Mouse (Mus musculus) stomach, postnatal 0 days (tissue): ENCODE measurements around the gene Txn2. TPM values are rescaled to one million over a fixed set of nuclear protein-coding genes. Genes with fewer than 3 reads are reported as not detected.

ENCODE experiments used
- ATAC-seq: fragments of 200-750 bp; cut with Nextera tagmentation; 2 replicates; pipeline ENCODE4 v1.8.0; 2017; ENCODE audit not compliant: low FRiP score, low TSS enrichment
- DNase-seq: peaks from one replicate; pipeline ENCODE4 v3.0.0-alpha.2; 2016; ENCODE audit warnings: low spot score
- H3K27ac ChIP-seq: fragments of 300-500 bp; sonication (generic); replicated peaks from 2 replicates; pipeline ENCODE4 v1.5.1; 2014; ENCODE audit warnings: mild to moderate bottlenecking, control low read depth
- H3K27me3 ChIP-seq: fragments of 300-500 bp; sonication (generic); 2 replicates; pipeline ENCODE4 v1.6.1; 2014; ENCODE audit warnings: low read length; ENCODE audit not compliant: control insufficient read depth, insufficient read depth
- H3K36me3 ChIP-seq: fragments of 300-500 bp; sonication (generic); 2 replicates; pipeline ENCODE4 v1.6.1; 2014; ENCODE audit warnings: low read length, mixed read lengths; ENCODE audit not compliant: control insufficient read depth, insufficient read depth
- H3K4me1 ChIP-seq: fragments of 300-500 bp; sonication (generic); replicated peaks from 2 replicates; pipeline ENCODE4 v1.6.1; 2014; ENCODE audit warnings: antibody characterized with exemption; ENCODE audit not compliant: control insufficient read depth, insufficient read depth
- H3K4me2 ChIP-seq: fragments of 300-500 bp; sonication (generic); replicated peaks from 2 replicates; pipeline ENCODE4 v1.6.1; 2014; ENCODE audit warnings: low read depth, mild to moderate bottlenecking, control low read depth, moderate library complexity
- H3K4me3 ChIP-seq: fragments of 300-500 bp; sonication (generic); 2 replicates; pipeline ENCODE4 v1.5.1; 2014; ENCODE audit warnings: low read depth, low read length, control low read depth
- H3K9ac ChIP-seq: fragments of 300-500 bp; sonication (generic); 2 replicates; pipeline ENCODE4 v1.6.1; 2014; ENCODE audit warnings: mild to moderate bottlenecking, low read length, control low read depth, mixed read lengths
- H3K9me3 ChIP-seq: fragments of 300-500 bp; sonication (generic); 2 replicates; pipeline ENCODE4 v1.6.1; 2016; ENCODE audit warnings: low read length; ENCODE audit not compliant: control insufficient read depth
- CTCF ChIP-seq: IDR thresholded peaks from 2 replicates; pipeline ENCODE4 v1.5.1; 2016; ENCODE audit warnings: antibody characterized with exemption, low read depth, mild to moderate bottlenecking, moderate library complexity
- EP300 ChIP-seq: optimal IDR thresholded peaks from 2 replicates; pipeline ENCODE3; 2016; ENCODE audit warnings: antibody characterized with exemption
- WGBS: fragments of 180-500 bp; shearing (Covaris S2); extraction: QIAGEN DNeasy Blood & Tissue Kit; methylation state at CpG from one replicate; pipeline ENCODE4 v1.1.7; 2014; 5-methylcytosine and 5-hydroxymethylcytosine counted together
- polyA plus RNA-seq: library from polyadenylated mRNA; unstranded; fragments of >200 nt; fragmentation: Nextera tagmentation; extraction: Ambion mirVana; gene quantifications from 2 replicates; pipeline ENCODE4 v1.2.1, GENCODE M21; 2015

The Txn2 gene
- polyA plus RNA-seq, 1 experiment from 2014 or later = 176 TPM

DNA sequence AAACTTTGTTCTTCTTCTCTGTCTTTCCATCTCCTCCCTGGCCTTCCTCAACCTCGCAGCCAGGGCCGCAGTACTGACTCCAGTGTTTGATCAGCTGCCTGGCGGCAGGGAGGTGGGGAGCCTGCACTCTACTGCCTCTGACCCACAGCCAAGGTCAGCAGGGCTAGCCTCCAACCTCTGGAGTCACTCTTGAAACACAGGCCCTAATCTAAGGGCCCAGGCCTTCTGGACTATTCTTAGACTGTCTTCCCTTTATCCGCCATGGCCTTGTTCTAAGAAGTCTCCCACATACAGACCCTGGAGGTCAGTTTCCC is 45.2 kb downstream of the Txn2 start:
- WGBS = 57% methylated on average over 4 of the region's 4 CpGs
- no peak for TF ChIP-seq EP300
- no peak for TF ChIP-seq CTCF
- Histone ChIP-seq H3K4me3 (no peak overlapping the region), H3K4me1 (peaks cover 8% of the 10 kb centered on the region), H3K27me3 (no peaks in the 10 kb centered on the region), H3K9me3 (no peaks in the 10 kb centered on the region), H3K27ac (peak overlapping the region; percentile 85), H3K4me2 (no peak overlapping the region), H3K9ac (0 out of 2 replicates have a peak overlapping the region, but pooled peaks have one; percentile 35), H3K36me3 (no peaks in the 10 kb centered on the region)
- ATAC-seq = no peak
- DNase-seq = no peak

DNA sequence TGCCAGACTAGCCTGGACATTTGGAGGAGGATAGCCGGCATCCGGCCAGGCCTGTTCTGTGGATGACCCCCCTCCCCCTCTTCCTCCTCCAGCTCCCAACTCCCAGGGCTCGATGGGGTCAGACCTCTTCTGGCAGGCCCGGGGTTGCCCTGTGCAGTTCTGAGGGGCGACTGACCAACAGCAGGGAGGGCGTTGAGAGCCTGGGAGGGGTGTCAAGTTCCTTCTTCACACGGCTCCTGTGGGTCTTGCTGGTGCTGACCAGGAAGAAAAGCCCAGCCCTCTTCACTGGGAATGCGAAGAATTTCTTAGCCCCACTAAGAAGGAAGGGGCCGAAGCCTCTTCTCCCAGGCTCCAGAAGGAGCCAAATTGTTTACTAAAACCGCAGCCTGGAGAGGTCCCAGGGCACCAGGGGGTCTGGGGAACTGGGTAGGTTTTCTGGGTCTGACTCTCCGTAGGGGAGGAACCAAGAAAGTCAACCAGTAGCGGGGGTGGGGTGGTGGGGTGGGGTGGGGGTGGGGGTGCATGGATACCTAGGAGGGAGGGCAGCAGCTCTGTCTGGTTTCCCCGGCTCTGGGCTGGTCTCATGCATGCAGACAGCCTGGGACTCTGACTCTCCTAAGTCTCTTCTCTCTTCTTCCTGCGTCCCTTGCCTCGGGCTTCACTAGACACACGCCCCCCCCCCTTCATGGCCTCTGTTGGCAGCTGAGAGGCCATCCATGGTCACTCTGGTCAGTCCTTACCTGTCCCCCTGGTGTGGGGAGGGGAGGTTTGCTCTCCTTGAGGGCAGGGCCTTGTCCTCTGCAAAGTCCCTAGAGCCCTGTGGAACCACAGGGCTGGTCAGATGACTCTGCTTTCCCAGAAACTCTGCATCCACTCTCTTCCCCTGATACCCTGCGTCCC is 45.8 kb downstream of the Txn2 start:
- no peaks in the 10 kb centered on the region for H3K27me3 ChIP-seq
- H3K9ac ChIP-seq = 0 out of 2 replicates have a peak overlapping the region, but pooled peaks have one; percentile 35
- no peaks in the 10 kb centered on the region for H3K9me3 ChIP-seq
- WGBS = 20% methylated on average over 14 of the region's 17 CpGs
- no peaks in the 10 kb centered on the region for H3K36me3 ChIP-seq
- TF ChIP-seq CTCF (no peak), EP300 (no peak)
- DNase-seq (peak; percentile 45), ATAC-seq (peak; percentile 55; the same call in 1 of the 2 replicates)
- H3K4me3 ChIP-seq = no peak overlapping the region
- peak overlapping the region; percentile 20; the same call in 1 of the 2 replicates for H3K4me2 ChIP-seq
- H3K4me1 ChIP-seq = peaks cover 8% of the 10 kb centered on the region
- H3K27ac ChIP-seq = peak overlapping the region; percentile 85

- H3K4me2 ChIP-seq = no peak overlapping the region
- no peaks in the 10 kb centered on the region for H3K27me3 ChIP-seq
- H3K9ac ChIP-seq = 0 out of 2 replicates have a peak overlapping the region, but pooled peaks have one; percentile 13
- H3K9me3 ChIP-seq = no peaks in the 10 kb centered on the region
- H3K4me1 ChIP-seq = peaks cover 8% of the 10 kb centered on the region
- DNase-seq = no peak
- H3K27ac ChIP-seq = peak overlapping the region; percentile 85
- TF ChIP-seq EP300 (no peak), CTCF (no peak)
- WGBS = 50% methylated on average over 6 of the region's 6 CpGs
- no peaks in the 10 kb centered on the region for H3K36me3 ChIP-seq
- no peak overlapping the region for H3K4me3 ChIP-seq
- ATAC-seq = no peak
These were observed 46.5 kb downstream of the Txn2 start for GRCm38 (mm10) chr15:77882297-77882696.

DNA sequence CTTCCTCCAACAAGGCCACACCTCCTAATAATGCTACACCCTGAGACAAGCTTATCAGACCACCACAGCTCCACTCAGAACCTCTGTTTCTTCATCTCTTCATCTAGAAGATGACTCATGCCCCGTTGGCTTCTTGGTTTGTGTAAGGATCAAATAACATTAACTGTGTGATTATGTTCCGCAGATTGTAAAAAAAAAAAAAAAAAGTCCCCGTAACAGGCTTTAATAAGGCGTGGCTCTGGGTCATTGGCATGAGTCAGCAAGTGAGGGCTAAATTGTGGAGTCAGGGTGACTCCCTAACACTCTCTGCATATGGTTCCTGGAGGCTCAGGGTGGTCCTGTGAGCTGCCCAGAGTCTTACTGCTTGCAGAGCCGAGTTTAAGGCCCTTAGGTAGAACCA is 47.1 kb downstream of the Txn2 start:
- Histone ChIP-seq H3K27ac (peak overlapping the region; percentile 85), H3K4me1 (peaks cover 9% of the 10 kb centered on the region), H3K9ac (no peak overlapping the region), H3K27me3 (no peaks in the 10 kb centered on the region), H3K36me3 (no peaks in the 10 kb centered on the region), H3K4me3 (no peak overlapping the region), H3K4me2 (no peak overlapping the region), H3K9me3 (no peaks in the 10 kb centered on the region)
- TF ChIP-seq CTCF (no peak), EP300 (no peak)
- ATAC-seq (peak; percentile 76), DNase-seq (peak; percentile 70)
- WGBS = 15% methylated on average over 5 of the region's 5 CpGs

GRCm38 (mm10) chr15:77880738-77881137 is 48.1 kb downstream of the Txn2 start:
- DNase-seq = no peak
- Histone ChIP-seq H3K4me2 (no peak overlapping the region), H3K27ac (no peak overlapping the region), H3K36me3 (no peaks in the 10 kb centered on the region), H3K4me3 (no peak overlapping the region), H3K4me1 (peaks cover 12% of the 10 kb centered on the region), H3K9ac (no peak overlapping the region), H3K27me3 (no peaks in the 10 kb centered on the region), H3K9me3 (no peaks in the 10 kb centered on the region)
- TF ChIP-seq EP300 = no peak
- TF ChIP-seq CTCF = no peak
- WGBS = 72% methylated on average over 5 of the region's 5 CpGs
- ATAC-seq = no peak

DNA sequence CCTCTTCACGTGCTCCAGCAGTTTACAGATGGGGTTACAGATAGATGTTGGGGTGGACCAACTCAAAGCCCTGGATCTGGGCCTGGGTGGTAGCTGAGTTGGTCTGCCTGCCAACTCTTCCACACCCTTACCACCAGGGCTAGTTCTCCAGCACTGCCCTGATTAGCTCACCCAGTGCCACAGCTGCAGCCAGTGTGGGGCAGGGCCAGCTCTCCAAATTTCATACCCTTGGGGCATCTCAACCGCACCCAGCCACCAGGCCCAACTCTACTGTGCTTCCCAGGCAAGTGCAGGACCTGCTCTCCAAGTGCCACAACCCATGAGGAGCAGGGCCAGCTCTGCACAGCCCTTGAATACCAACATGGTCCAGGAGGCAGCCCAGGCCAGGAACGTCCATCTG is 49.0 kb downstream of the Txn2 start:
- H3K27me3 ChIP-seq = no peaks in the 10 kb centered on the region
- DNase-seq = no peak
- 69% methylated on average over 3 of the region's 3 CpGs for WGBS
- H3K4me3 ChIP-seq = no peak overlapping the region
- H3K9me3 ChIP-seq = no peaks in the 10 kb centered on the region
- no peak overlapping the region for H3K4me2 ChIP-seq
- H3K36me3 ChIP-seq = no peaks in the 10 kb centered on the region
- no peak for ATAC-seq
- H3K9ac ChIP-seq = no peak overlapping the region
- no peak overlapping the region for H3K27ac ChIP-seq
- peaks cover 12% of the 10 kb centered on the region for H3K4me1 ChIP-seq
- TF ChIP-seq EP300 (no peak), CTCF (no peak)
